In the genomic region with DNA sequence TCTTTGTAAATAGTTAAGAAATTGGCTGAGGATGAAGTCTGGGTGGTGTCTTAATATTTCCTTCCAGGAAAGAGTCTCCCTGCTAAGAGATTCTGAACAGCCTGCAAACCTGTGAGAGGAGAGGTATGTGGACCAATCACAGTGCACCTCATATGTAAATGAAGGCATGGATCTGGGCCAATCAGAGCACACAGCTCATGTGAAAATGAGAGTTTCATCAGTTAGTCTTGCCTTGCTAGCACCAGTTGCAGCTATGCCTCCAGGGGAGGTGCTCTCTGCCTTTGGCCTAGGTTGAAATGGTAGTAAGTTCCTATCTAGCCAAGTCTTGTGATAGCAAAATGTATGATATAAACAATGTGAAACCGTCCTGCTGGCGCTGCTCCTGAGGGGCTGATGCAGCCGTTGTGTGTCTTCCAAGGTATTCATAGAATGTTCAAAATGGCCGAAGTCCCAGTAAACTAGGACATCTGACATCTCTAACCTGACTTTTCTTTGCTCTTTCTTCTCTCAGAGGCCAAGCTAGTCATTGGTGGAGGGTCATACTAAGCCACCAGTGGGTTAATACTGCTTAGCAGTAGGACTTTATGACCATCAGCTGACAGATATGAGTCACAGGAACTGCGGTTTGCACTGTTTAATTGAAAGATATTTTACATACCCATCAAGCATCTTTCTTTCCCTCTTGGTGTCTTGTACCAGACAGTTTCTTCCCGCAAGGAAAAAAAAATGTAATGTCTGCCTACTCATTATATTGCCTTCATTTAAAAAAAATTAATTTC, we compare ENCODE assay signal across 18 mouse cellular contexts. TPM values are rescaled to one million over a fixed set of nuclear protein-coding genes. Genes with fewer than 3 reads are reported as not detected.
DNase-seq lines count a peak whose midpoint lies in the region; ATAC-seq and TF ChIP-seq lines count a peak whose summit lies in the region.
"Had no signal": no experiment of that assay in that cellular context is flagged by ENCODE, and none has a peak within 500 bp of the region (broad histone marks: within the 10 kb centered on the region; RNA-seq: fewer than 3 reads in every experiment).

No protein-coding gene starts in this region.

- H3K4me1 ChIP-seq in intestine, embryonic 16.5 days (ENCODE audit: control insufficient read depth, insufficient read depth, low read length): peaks cover 3% of the 10 kb centered on the region
- H3K4me1 ChIP-seq in intestine, postnatal 0 days (replicated peaks; ENCODE audit: control insufficient read depth, insufficient read depth, low read length): no peaks in the 10 kb centered on the region
- H3K4me1 ChIP-seq in MEL (ENCODE audit: control insufficient read depth in 1 of 2, insufficient read depth in 2 of 2, low read length in 2 of 2): peaks cover 3 to 5% of the 10 kb centered on the region in 2 experiments; a peak in 3 of 4 replicates
- H3K4me1 ChIP-seq in kidney, adult 2 months (ENCODE audit: control insufficient read depth, insufficient read depth, low read length): peaks cover 3% of the 10 kb centered on the region; the same call in 1 of the 2 replicates
- H3K4me1 ChIP-seq: embryonic facial prominence, embryonic 12.5 days; midbrain, embryonic 10.5 days had no signal

- TF ChIP-seq POLR2A in MEL (IDR thresholded peaks at IDR 0.05; ENCODE audit: control insufficient read depth in 1 of 2, insufficient read depth in 1 of 2, low read depth in 1 of 2, low read length in 2 of 2, poor library complexity in 1 of 2) (peak in 1 of 2 experiments; percentile 54; a peak in 1 of 4 replicates), myocyte (IDR thresholded peaks at IDR 0.05; ENCODE audit: insufficient read length, low read depth) (no peak)
- TF ChIP-seq POLR2A in kidney, adult 2 months (IDR thresholded peaks at IDR 0.05; ENCODE audit: low read depth, low read length): no peak

- H3K79me2 ChIP-seq in MEL (ENCODE audit: control insufficient read depth, insufficient read depth, low read length, poor library complexity): no peaks in the 10 kb centered on the region
- no peaks in the 10 kb centered on the region for H3K79me2 ChIP-seq in myocyte (ENCODE audit: control insufficient read depth, insufficient read depth)

- no peaks in the 10 kb centered on the region for H3K9me3 ChIP-seq in intestine, embryonic 16.5 days (ENCODE audit: control insufficient read depth, low read length)
- H3K9me3 ChIP-seq in intestine, postnatal 0 days (ENCODE audit: control insufficient read depth): no peaks in the 10 kb centered on the region
- H3K9me3 ChIP-seq in MEL (replicated peaks; ENCODE audit: insufficient read depth, low read length): no peaks in the 10 kb centered on the region
- H3K9me3 ChIP-seq: embryonic facial prominence, embryonic 12.5 days; midbrain, embryonic 10.5 days had no signal

- DNase-seq in MEL (ENCODE audit: low read depth, low spot score): peak; percentile 86
- peak; percentile 77 for DNase-seq in kidney, adult 2 months
- DNase-seq in gastrocnemius, postnatal 4 days (ENCODE audit: low spot score in 2 of 2): no peak
- no peak for DNase-seq in embryo, embryonic 10 days (ENCODE audit: low spot score)
- no peak for DNase-seq in thymus, adult 18-20 months
- DNase-seq: adrenal gland, postnatal 14 days; cerebellum, postnatal 10 days; heart, postnatal 36 days; layer of hippocampus, adult 9-11 months; lung, postnatal 10 days; right cerebral cortex, postnatal 14 days had no signal

- 0 out of 2 replicates have a peak, but pooled peaks have one; percentile 9 for ATAC-seq in intestine, embryonic 16.5 days
- ATAC-seq in intestine, postnatal 0 days: no peak
- ATAC-seq: hindbrain, postnatal 0 days had no signal

- no peak for TF ChIP-seq EP300 in MEL (IDR thresholded peaks at IDR 0.05; ENCODE audit: low read depth in 1 of 2, low read length in 2 of 2)

- H3K4me2 ChIP-seq in intestine, embryonic 16.5 days (ENCODE audit: low read depth, low read length): no peak overlapping the region
- H3K4me2 ChIP-seq in intestine, postnatal 0 days (replicated peaks; ENCODE audit: low read depth): no peak overlapping the region
- H3K4me2 ChIP-seq in myocyte (ENCODE audit: low read depth): peak overlapping the region; percentile 50
- H3K4me2 ChIP-seq: embryonic facial prominence, embryonic 12.5 days; heart, embryonic 11.5 days had no signal

- no peaks in the 10 kb centered on the region for H3K27me3 ChIP-seq in intestine, embryonic 16.5 days (replicated peaks; ENCODE audit: control insufficient read depth, insufficient read depth, low read length)
- no peaks in the 10 kb centered on the region for H3K27me3 ChIP-seq in intestine, postnatal 0 days (replicated peaks; ENCODE audit: control insufficient read depth, insufficient read depth, low read length)
- H3K27me3 ChIP-seq in MEL (ENCODE audit: control insufficient read depth in 1 of 2, insufficient read depth in 2 of 2, low read length in 2 of 2) (no peaks in the 10 kb centered on the region), myocyte (ENCODE audit: control insufficient read depth, insufficient read depth, insufficient read length) (no peaks in the 10 kb centered on the region)
- H3K27me3 ChIP-seq in kidney, adult 2 months (replicated peaks; ENCODE audit: control insufficient read depth, insufficient read depth, low read length): no peaks in the 10 kb centered on the region; the same call in 1 of the 2 replicates
- H3K27me3 ChIP-seq: embryonic facial prominence, embryonic 12.5 days had no signal

- H3K36me3 ChIP-seq in intestine, embryonic 16.5 days (ENCODE audit: control insufficient read depth, insufficient read depth, low read length): no peaks in the 10 kb centered on the region
- H3K36me3 ChIP-seq in intestine, postnatal 0 days (ENCODE audit: control insufficient read depth, insufficient read depth): peaks cover 4% of the 10 kb centered on the region; the same call in 1 of the 2 replicates
- H3K36me3 ChIP-seq in MEL (ENCODE audit: control insufficient read depth in 1 of 2, insufficient read depth in 2 of 2, low read length in 2 of 2) (no peaks in the 10 kb centered on the region), myocyte (ENCODE audit: control insufficient read depth, insufficient read depth) (no peaks in the 10 kb centered on the region)
- H3K36me3 ChIP-seq in kidney, adult 2 months (ENCODE audit: control insufficient read depth, insufficient read depth, low read length): no peaks in the 10 kb centered on the region
- H3K36me3 ChIP-seq: embryonic facial prominence, embryonic 12.5 days; midbrain, embryonic 10.5 days had no signal

- no peak overlapping the region for H3K27ac ChIP-seq in intestine, embryonic 16.5 days (ENCODE audit: low read length)
- no peak overlapping the region for H3K27ac ChIP-seq in intestine, postnatal 0 days (ENCODE audit: low read depth, low read length)
- H3K27ac ChIP-seq in MEL (ENCODE audit: control insufficient read depth, low read depth, low read length): peak overlapping the region; percentile 9; the same call in 1 of the 2 replicates
- peak overlapping the region; percentile 98; the same call in 1 of the 2 replicates for H3K27ac ChIP-seq in kidney, adult 2 months (ENCODE audit: insufficient read depth, low read depth, low read length)
- H3K27ac ChIP-seq: embryonic facial prominence, embryonic 12.5 days; hindbrain, postnatal 0 days; midbrain, embryonic 10.5 days had no signal

- no peak for TF ChIP-seq CTCF in intestine, postnatal 0 days (IDR thresholded peaks at IDR 0.05; ENCODE audit: low read depth)
- TF ChIP-seq CTCF in MEL (IDR thresholded peaks at IDR 0.05 in 2 of 3, conservative IDR thresholded peaks at IDR 0.05 in 1 of 3; ENCODE audit: control insufficient read depth in 1 of 3, insufficient read depth in 1 of 3, low read depth in 2 of 3, low read length in 3 of 3, poor library complexity in 1 of 3, severe bottlenecking in 1 of 3): no peak
- TF ChIP-seq CTCF in kidney, adult 2 months (conservative IDR thresholded peaks at IDR 0.05; ENCODE audit: insufficient read depth, insufficient read length, low read depth, low read length): no peak

- H3ac ChIP-seq in myocyte (ENCODE audit: control insufficient read depth, insufficient read length): no peak overlapping the region

- WGBS in intestine, embryonic 16.5 days: 84% methylated on average over 6 of the region's 6 CpGs
- 64% methylated on average over 6 of the region's 6 CpGs for WGBS in intestine, postnatal 0 days
- 79% methylated on average over 6 of the region's 6 CpGs for WGBS in kidney, adult 2 months

- TF ChIP-seq RAD21 in MEL (IDR thresholded peaks at IDR 0.05; ENCODE audit: low read depth, low read length): no peak

- H3K4me3 ChIP-seq in intestine, embryonic 16.5 days (ENCODE audit: low read length): no peak overlapping the region
- no peak overlapping the region for H3K4me3 ChIP-seq in intestine, postnatal 0 days (ENCODE audit: low read depth, low read length)
- H3K4me3 ChIP-seq in MEL (ENCODE audit: control insufficient read depth in 1 of 2, insufficient read depth in 1 of 2, low read depth in 2 of 2, low read length in 2 of 2): peak overlapping the region; percentile 12 to 50; a peak in 3 of 4 replicates
- H3K4me3 ChIP-seq in kidney, adult 2 months (ENCODE audit: insufficient read depth, low read depth, low read length): no peak overlapping the region
- H3K4me3 ChIP-seq in myocyte: no peak overlapping the region
- H3K4me3 ChIP-seq: embryonic facial prominence, embryonic 12.5 days; midbrain, embryonic 10.5 days had no signal

- H3K9ac ChIP-seq in intestine, embryonic 16.5 days (ENCODE audit: low read depth, low read length): no peak overlapping the region
- no peak overlapping the region for H3K9ac ChIP-seq in intestine, postnatal 0 days (ENCODE audit: low read depth, low read length)
- no peak overlapping the region for H3K9ac ChIP-seq in MEL (ENCODE audit: control insufficient read depth, low read depth, low read length, poor library complexity, severe bottlenecking)
- H3K9ac ChIP-seq: embryonic facial prominence, embryonic 12.5 days had no signal

RNA-seq across cellular contexts. Expression of a gene that starts 32.0 kb away (rescaled TPM):
- 2.3 and 2.6 TPM in 2 replicates for polyA plus RNA-seq in intestine, embryonic 16.5 days (2015; fragmentation: Nextera tagmentation; extraction: Ambion mirVana)
- polyA plus RNA-seq in intestine, postnatal 0 days (2015; fragmentation: Nextera tagmentation; extraction: Ambion mirVana): 2.9 and 3.6 TPM in 2 replicates
- not detected in 2 replicates for total RNA-seq in MEL (2012; rRNA removed)
- under 1 TPM in 1 of 2 experiments, not detected in 1; 0.03 TPM for polyA plus RNA-seq in MEL (2012; ENCODE audit: insufficient read depth in 1 of 2, insufficient read length in 2 of 2, low read depth in 1 of 2, low replicate concordance in 2 of 2, missing spikeins in 1 of 2)
- polyA plus RNA-seq in kidney, adult 2 months (2012; rRNA removed): 4.6 and 5.4 TPM in 2 replicates
- polyA plus RNA-seq in myocyte (2012; fragmentation: generic; extraction: Trizol): 0.35 TPM
- under 1 TPM; 0.32 to 0.57 TPM for total RNA-seq in gastrocnemius, postnatal 4 days (2021)

RNA-seq across cellular contexts. Expression of a gene that starts 42.8 kb away (rescaled TPM):
- 21.5 and 24.2 TPM in 2 replicates for polyA plus RNA-seq in intestine, embryonic 16.5 days (2015; fragmentation: Nextera tagmentation; extraction: Ambion mirVana)
- 24.6 and 26.8 TPM in 2 replicates for polyA plus RNA-seq in intestine, postnatal 0 days (2015; fragmentation: Nextera tagmentation; extraction: Ambion mirVana)
- total RNA-seq in MEL (2012; rRNA removed): 24.1 and 26.4 TPM in 2 replicates
- polyA plus RNA-seq in MEL (2012; ENCODE audit: insufficient read depth in 1 of 2, insufficient read length in 2 of 2, low read depth in 1 of 2, low replicate concordance in 2 of 2, missing spikeins in 1 of 2): 10 to 100 TPM; 31.1 to 59.0 TPM
- 104 and 129 TPM in 2 replicates for polyA plus RNA-seq in kidney, adult 2 months (2012; rRNA removed)
- 14.1 TPM for polyA plus RNA-seq in myocyte (2012; fragmentation: generic; extraction: Trizol)
- 10 to 100 TPM; 44.4 to 54.8 TPM for total RNA-seq in gastrocnemius, postnatal 4 days (2021)

Comparison
In these comparisons a context has a peak if more than half of its experiments do, and no peak if none do; other contexts are left out.
1. H3K27ac ChIP-seq: peak in MEL (single experiment) and kidney, adult 2 months (single experiment); none in intestine, embryonic 16.5 days (single experiment) and intestine, postnatal 0 days (single experiment).
2. H3K4me3 ChIP-seq: peak in MEL (2 of 2); none in intestine, embryonic 16.5 days (single experiment), intestine, postnatal 0 days (single experiment), kidney, adult 2 months (single experiment) and myocyte (single experiment).
3. DNase-seq: peak in MEL (single experiment) and kidney, adult 2 months (single experiment); none in gastrocnemius, postnatal 4 days (0 of 2), embryo, embryonic 10 days (single experiment) and thymus, adult 18-20 months (0 of 2).